Mouse (Mus musculus) liver, embryonic 12.5 days (tissue): ENCODE results near the gene Krt24. TPM values are rescaled to one million over a fixed set of nuclear protein-coding genes. Genes with fewer than 3 reads are reported as not detected.
"Not testable (repeated sequence)": the region's sequence is repeated elsewhere in the genome, so short reads cannot be mapped to it uniquely, and the experiment has no call there.

ENCODE experiments used
- ATAC-seq: fragments of 200-750 bp; cut with Nextera tagmentation; 2 replicates; pipeline ENCODE4 v1.8.0; 2017; ENCODE audit warnings: moderate number of reproducible peaks, mild to moderate bottlenecking, moderate library complexity
- H3K27ac ChIP-seq: fragments of 300-500 bp; sonication (generic); 2 replicates; pipeline ENCODE4 v1.5.1; 2016; ENCODE audit warnings: mild to moderate bottlenecking
- H3K27me3 ChIP-seq: fragments of 300-500 bp; sonication (generic); replicated peaks from 2 replicates; pipeline ENCODE4 v1.6.1; 2016; ENCODE audit warnings: mild to moderate bottlenecking, moderate library complexity
- H3K36me3 ChIP-seq: fragments of 300-500 bp; sonication (generic); 2 replicates; pipeline ENCODE4 v1.6.1; 2016; ENCODE audit warnings: mild to moderate bottlenecking, moderate library complexity
- H3K4me1 ChIP-seq: fragments of 300-500 bp; sonication (generic); 2 replicates; pipeline ENCODE4 v1.6.1; 2016
- H3K4me2 ChIP-seq: fragments of 300-500 bp; sonication (generic); 2 replicates; pipeline ENCODE4 v1.6.1; 2016; ENCODE audit warnings: mild to moderate bottlenecking, moderate library complexity
- H3K4me3 ChIP-seq: fragments of 300-500 bp; sonication (generic); 2 replicates; pipeline ENCODE4 v1.5.1; 2016; ENCODE audit warnings: mild to moderate bottlenecking, moderate library complexity
- H3K9ac ChIP-seq: fragments of 300-500 bp; sonication (generic); 2 replicates; pipeline ENCODE4 v1.6.1; 2016; ENCODE audit warnings: mild to moderate bottlenecking, moderate library complexity
- H3K9me3 ChIP-seq: fragments of 300-500 bp; sonication (generic); replicated peaks from 2 replicates; pipeline ENCODE4 v1.6.1; 2016; ENCODE audit warnings: mild to moderate bottlenecking, moderate library complexity
- WGBS: fragments of 180-500 bp; shearing (Covaris S2); methylation state at CpG from one replicate; pipeline ENCODE4 v1.1.7; 2016; ENCODE audit not compliant: insufficient replicate concordance; 5-methylcytosine and 5-hydroxymethylcytosine counted together
- polyA plus RNA-seq: library from polyadenylated mRNA; unstranded; fragments of >200 nt; fragmentation: Nextera tagmentation; extraction: Ambion mirVana; gene quantifications from 2 replicates; pipeline ENCODE4 v1.2.1, GENCODE M21; 2016

Krt24 gene
- polyA plus RNA-seq, 1 experiment from 2014 or later = not detected

DNA sequence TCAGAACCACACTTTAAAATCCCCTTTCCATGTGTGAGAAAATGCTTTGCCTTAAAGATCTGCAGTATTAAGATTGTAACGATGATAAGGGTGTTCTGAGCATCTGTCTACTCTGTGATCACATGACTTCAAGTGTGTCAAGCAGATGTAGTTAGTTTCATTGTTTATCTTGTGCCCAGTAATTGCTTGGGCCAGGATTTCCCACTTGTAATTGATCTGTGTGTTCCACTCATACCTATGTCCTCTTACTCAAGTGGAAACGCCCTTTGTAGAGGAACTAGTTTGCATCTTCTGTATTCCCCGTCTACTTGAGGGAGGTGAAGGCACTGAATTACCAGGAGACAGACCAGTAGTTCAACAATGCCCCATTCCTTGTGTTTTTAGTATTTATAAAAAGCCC, 34.4 kb downstream of the Krt24 start:
- Histone ChIP-seq H3K27ac (no peak overlapping the region), H3K36me3 (no peaks in the 10 kb centered on the region), H3K4me2 (no peak overlapping the region), H3K9me3 (no peaks in the 10 kb centered on the region), H3K4me1 (no peaks in the 10 kb centered on the region), H3K9ac (no peak overlapping the region), H3K4me3 (no peak overlapping the region), H3K27me3 (no peaks in the 10 kb centered on the region)
- 45% methylated on average over 3 of the region's 3 CpGs for WGBS
- ATAC-seq = no peak

DNA sequence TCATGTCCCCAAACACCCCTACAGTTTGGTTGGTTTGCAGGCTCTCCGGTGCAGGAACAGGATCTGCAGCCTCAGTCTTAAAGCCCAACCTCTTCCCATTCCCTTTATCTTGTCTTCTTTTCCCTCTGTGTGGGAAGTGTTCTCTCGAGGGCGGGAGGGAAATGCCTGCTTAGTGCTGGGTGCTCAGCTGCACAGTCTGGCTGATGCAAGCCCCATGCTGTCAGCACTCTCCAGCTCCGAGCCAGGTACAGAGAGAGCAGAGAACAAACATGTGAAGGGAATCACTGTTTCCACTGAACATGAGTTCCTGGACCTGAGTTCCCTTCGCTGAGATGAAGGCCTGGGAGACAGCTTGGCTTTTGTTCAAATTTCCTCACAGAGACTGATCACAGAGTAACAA, 34.8 kb downstream of the Krt24 start:
- no peak overlapping the region for H3K9ac ChIP-seq
- no peak for ATAC-seq
- no peak overlapping the region for H3K4me2 ChIP-seq
- no peak overlapping the region for H3K4me3 ChIP-seq
- H3K27me3 ChIP-seq = 0 out of 2 replicates have a peak, but pooled peaks cover 3% of the 10 kb centered on the region
- H3K36me3 ChIP-seq = no peaks in the 10 kb centered on the region
- H3K9me3 ChIP-seq = no peaks in the 10 kb centered on the region
- H3K27ac ChIP-seq = no peak overlapping the region
- H3K4me1 ChIP-seq = no peaks in the 10 kb centered on the region
- WGBS = 44% methylated on average over 5 of the region's 5 CpGs

DNA sequence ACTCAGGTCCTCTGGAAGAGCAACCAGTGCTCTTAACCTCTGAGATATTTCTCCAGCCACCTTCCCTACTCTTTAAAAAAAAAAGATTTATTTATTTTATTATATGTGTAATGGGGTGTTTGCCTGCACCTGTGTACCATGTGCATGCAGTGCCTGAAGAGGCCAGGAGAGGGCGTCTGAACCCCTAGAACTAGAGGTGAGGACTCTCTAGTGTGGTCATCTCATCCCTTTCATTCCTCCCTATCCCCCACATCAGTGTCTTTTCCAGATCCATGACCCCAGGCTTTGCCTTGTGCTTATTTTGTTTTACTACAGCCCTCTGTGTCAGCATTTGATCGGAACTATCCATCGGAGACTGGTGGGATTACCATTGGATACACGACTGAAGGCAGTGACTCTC, 35.9 kb downstream of the Krt24 start:
- Histone ChIP-seq H3K27ac (no peak overlapping the region), H3K4me1 (no peaks in the 10 kb centered on the region), H3K36me3 (no peaks in the 10 kb centered on the region), H3K4me2 (no peak overlapping the region), H3K27me3 (peaks cover 6% of the 10 kb centered on the region), H3K9me3 (no peaks in the 10 kb centered on the region), H3K9ac (no peak overlapping the region), H3K4me3 (no peak overlapping the region)
- WGBS = 57% methylated on average over 4 of the region's 4 CpGs
- ATAC-seq = no peak

DNA sequence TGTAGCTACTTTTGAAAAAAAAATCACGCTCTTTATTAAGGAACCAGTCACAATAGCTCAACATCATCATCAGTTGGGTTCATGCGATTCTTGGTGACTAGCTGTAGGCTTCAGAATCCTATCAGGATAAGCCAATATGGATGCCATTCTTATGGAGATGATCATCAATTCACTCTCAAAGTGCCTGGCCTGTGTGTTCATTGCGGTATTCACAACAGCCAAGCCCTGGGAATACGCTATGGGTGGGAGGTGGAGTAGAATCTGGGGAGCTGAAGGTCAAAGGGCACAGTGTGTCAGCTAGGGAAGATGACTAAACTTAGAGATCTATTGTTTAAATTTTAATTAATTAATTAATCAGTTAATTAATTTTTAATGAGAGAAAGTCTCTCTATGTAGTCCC, 37.1 kb downstream of the Krt24 start:
- H3K27ac ChIP-seq = no peak overlapping the region
- no peak overlapping the region for H3K4me2 ChIP-seq
- WGBS = 77% methylated on average over 4 of the region's 4 CpGs
- no peaks in the 10 kb centered on the region for H3K9me3 ChIP-seq
- ATAC-seq = no peak
- H3K27me3 ChIP-seq = peaks cover 11% of the 10 kb centered on the region
- H3K4me3 ChIP-seq = no peak overlapping the region
- H3K9ac ChIP-seq = no peak overlapping the region
- no peaks in the 10 kb centered on the region for H3K4me1 ChIP-seq
- no peaks in the 10 kb centered on the region for H3K36me3 ChIP-seq

DNA sequence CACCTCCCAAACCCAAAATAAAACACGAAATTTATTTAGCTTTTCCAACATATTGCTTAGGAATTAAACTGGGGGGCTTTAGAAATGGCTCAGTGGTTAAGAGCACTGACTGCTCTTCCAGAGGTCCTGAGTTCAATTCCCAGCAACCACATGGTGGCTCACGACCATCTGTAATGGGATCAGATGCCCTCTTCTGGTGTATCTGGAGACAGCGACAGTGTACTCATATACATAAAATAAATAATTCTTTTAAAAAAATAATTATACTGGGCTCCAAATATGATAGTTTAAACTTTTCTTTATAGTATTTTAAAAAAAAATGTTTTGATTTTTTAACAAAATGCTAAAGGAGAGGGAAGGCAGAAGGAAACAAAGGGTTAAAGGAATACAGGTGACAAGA, 40.5 kb downstream of the Krt24 start:
- 49% methylated on average over 3 of the region's 3 CpGs for WGBS
- H3K27me3 ChIP-seq = peaks cover 11% of the 10 kb centered on the region
- H3K4me3 ChIP-seq, H3K9me3 ChIP-seq, H3K36me3 ChIP-seq, ATAC-seq, H3K4me2 ChIP-seq, H3K27ac ChIP-seq, H3K4me1 ChIP-seq, H3K9ac ChIP-seq: not testable (repeated sequence)

DNA sequence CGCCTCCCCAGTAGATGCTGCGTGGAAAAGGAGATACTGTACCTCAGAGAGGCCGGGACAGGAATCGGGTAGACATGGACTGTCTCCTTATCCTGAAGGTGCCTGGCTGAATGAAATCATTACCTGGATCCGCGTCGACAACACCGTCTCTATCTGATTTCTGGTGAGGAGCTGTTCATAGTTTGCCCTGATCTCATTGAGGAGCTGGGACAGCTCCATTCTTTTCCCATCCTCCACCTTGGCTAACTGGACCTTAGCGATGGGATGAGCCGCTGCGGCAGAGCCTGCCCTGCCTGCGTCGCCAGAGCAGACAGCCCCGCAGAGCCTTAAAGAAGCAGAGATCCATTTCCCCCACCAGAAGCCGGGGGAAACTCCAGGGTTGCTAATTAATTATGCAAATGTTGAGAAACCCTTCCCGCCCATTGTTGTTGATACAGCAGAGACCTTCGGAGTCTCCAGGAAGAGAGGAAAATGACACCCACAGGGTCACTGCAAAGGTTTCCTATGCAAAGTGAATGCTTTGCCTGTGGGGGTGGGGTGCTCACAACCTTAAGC, 41.2 kb downstream of the Krt24 start, which contains the start of gene Krt222:
TSS of gene Krt222 (minus strand) at position 266 of the 555 bp plus-strand sequence.
- H3K27me3 ChIP-seq = peaks cover 11% of the 10 kb centered on the region
- peak within 1 kb of the TSS; percentile 54 for H3K4me2 ChIP-seq
- 5% methylated on average over 17 of the region's 17 CpGs for WGBS
- no peaks in the 10 kb centered on the region for H3K36me3 ChIP-seq
- H3K4me1 ChIP-seq = no peaks in the 10 kb centered on the region
- peak within 1 kb of the TSS; percentile 24 for H3K4me3 ChIP-seq
- ATAC-seq = no peak
- H3K27ac ChIP-seq = no peak within 1 kb of the TSS
- no peak within 1 kb of the TSS for H3K9ac ChIP-seq
- no peaks in the 10 kb centered on the region for H3K9me3 ChIP-seq

DNA sequence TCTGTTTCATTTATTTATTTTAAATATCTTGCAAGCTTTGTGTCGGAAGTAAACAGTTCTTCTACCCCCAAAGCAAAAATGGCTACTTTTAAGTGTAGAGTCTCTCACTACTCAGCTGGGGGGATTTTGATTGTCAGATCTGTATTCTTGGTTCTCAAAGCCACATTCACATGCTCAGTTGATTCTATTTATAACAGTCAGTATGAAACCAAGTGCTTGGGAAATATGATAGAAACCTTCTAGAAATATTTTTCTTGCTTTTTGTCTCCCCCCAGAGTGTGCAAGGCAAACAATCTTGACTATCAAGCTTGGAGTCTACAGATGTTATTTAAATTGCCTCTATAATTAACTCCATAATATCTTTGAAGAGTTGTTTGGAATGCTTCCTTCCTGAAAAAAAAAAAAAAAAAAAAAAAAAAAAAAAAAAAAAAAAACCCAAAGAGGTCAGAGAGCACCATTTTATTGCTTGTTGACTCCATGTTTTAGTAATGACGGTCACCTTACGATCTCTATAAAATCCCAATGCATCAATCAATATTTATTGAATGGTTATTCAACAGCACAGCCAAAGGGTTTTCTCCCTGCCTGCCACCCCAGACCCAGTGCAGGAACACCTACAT, 41.8 kb downstream of the Krt24 start:
- ATAC-seq = no peak
- H3K4me1 ChIP-seq = peaks cover 4% of the 10 kb centered on the region
- peak overlapping the region; percentile 24 for H3K4me3 ChIP-seq
- H3K9me3 ChIP-seq = no peaks in the 10 kb centered on the region
- H3K9ac ChIP-seq = no peak overlapping the region
- WGBS = 66% methylated on average over 3 of the region's 3 CpGs
- no peaks in the 10 kb centered on the region for H3K36me3 ChIP-seq
- H3K27me3 ChIP-seq = peaks cover 11% of the 10 kb centered on the region
- no peak overlapping the region for H3K27ac ChIP-seq
- peak overlapping the region; percentile 54 for H3K4me2 ChIP-seq

DNA sequence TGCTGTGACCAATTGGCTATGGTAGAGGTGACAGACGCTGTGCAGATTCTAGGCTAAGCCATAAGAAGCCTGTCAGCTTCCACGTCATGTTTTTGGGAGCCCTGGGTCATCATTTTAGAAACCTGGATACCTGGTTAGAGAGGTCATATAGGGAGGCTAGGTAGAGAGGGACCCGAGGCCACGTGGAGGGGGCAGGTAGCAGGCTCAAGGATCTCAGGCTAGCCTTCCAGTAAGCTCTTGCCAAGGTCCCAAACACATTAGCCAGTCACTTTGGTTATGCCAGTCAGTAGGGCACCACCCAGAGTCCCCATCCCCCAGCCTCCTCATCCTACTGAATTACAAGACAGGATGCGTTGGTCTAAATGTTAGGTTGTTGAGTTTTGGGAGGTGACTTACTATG, 43.0 kb downstream of the Krt24 start:
- H3K27me3 ChIP-seq = peaks cover 11% of the 10 kb centered on the region
- no peak overlapping the region for H3K9ac ChIP-seq
- H3K4me1 ChIP-seq = peaks cover 5% of the 10 kb centered on the region
- 53% methylated on average over 5 of the region's 5 CpGs for WGBS
- no peaks in the 10 kb centered on the region for H3K36me3 ChIP-seq
- no peak for ATAC-seq
- no peaks in the 10 kb centered on the region for H3K9me3 ChIP-seq
- no peak overlapping the region for H3K27ac ChIP-seq
- no peak overlapping the region for H3K4me3 ChIP-seq
- H3K4me2 ChIP-seq = no peak overlapping the region

DNA sequence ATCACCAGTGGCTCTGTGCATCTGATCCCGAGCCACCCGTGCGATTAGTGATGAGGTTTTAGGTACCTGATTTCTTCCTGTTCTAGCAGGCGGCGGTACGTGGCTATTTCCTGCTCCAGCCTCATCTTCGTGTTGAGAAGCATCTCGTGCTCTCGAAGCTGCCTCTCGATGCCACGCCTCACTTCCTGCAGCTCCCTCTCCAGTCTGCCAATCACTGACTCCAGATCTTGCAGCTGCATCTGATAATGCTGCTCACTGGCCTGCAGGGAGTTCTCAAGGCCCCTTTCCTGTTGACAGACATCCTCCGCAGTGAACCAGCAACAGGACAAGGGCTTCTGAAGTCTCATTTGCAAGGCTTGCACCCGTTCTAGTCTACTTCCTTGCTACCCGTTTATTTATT, 46.6 kb downstream of the Krt24 start:
- Histone ChIP-seq H3K27ac (no peak overlapping the region), H3K9ac (no peak overlapping the region), H3K4me3 (no peak overlapping the region), H3K4me2 (no peak overlapping the region), H3K27me3 (no peaks in the 10 kb centered on the region), H3K36me3 (no peaks in the 10 kb centered on the region), H3K9me3 (no peaks in the 10 kb centered on the region), H3K4me1 (peaks cover 5% of the 10 kb centered on the region)
- 24% methylated on average over 14 of the region's 14 CpGs for WGBS
- no peak for ATAC-seq

DNA sequence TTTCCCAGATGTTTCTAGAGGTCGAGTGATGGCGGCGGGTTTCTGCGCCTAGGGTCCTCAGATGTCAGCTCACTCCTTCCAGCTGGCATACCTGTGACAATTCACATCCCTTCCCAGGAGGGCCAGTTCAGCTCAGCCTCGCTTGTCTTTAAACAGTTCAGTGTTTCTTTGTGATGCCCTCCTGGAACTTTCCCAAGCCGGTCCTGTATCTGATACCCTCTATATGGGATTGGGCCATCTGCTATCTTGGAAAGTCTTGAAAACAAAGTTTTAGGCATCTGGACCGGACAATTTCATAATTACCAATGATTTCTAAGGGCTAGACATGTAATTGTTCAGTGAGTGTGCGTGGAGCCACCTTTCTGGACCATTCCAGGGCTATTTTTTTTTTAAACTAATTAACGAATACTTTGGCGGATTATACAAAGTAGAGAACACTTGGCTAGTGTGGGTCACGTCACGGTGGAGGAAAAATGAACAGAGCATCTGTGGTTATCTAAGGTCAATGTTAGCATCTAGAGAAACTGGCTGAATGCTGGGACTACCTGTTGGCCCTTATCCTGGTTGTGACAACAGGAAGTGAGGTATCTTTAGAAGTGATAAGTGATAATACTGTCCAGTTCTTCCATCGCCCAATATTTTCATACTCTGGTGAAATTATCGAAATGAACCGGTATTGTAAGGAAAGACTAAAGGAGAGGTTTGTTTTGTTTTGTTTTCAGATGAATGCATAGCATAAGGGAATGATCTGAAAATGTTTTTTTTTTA, 53.8 kb downstream of the Krt24 start:
- no peaks in the 10 kb centered on the region for H3K9me3 ChIP-seq
- peak overlapping the region; percentile 98 for H3K9ac ChIP-seq
- H3K4me1 ChIP-seq = peaks cover 34% of the 10 kb centered on the region
- H3K4me2 ChIP-seq = peak overlapping the region; percentile 76
- peak overlapping the region; percentile 89 for H3K27ac ChIP-seq
- H3K36me3 ChIP-seq = peaks cover 17% of the 10 kb centered on the region
- 29% methylated on average over 15 of the region's 15 CpGs for WGBS
- no peaks in the 10 kb centered on the region for H3K27me3 ChIP-seq
- peak overlapping the region; percentile 92 for H3K4me3 ChIP-seq
- peak; percentile 20; the same call in 1 of the 2 replicates for ATAC-seq

DNA sequence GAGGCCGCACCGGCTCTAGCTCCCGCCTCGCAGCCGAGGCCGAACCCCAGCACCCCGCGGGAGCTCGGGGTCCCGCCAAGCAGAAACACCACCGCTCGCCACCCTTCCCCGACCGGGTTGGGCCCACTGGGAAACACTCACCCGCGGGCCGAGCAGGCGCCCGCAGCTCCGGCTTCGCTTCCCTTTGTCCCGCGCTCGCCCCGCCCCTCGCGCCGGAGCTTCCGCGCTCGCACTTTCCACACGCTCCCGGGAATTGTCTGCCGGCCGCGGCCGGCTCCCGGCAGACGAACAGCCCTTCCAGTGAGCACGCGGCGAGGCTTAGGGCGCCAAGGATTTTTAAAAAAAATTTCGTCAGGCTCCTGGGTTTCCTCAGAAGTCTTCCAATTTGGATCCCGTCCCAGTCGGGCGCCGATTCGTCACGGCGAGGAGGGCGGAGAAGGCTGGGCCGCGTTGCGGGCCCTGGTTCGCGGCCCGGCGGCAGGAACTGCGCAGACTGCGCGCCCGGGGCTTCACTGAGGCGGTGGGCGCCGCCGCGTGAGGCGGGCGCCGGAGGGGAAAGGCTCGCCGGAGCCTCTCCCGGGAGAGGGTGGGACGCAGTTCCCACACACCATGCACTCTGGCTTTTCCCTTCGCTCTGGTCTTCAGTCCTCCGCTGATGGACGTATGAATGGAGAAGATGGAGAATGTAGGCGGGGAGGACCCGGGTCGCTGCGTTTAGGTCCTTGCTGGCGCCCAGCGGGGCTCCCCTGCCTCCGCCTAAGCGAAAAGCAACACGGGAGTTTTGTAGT, 54.6 kb downstream of the Krt24 start, which contains the start of gene Smarce1:
TSS of gene Smarce1 (minus strand) at position 757 of the 788 bp plus-strand sequence.
- 2% methylated on average over 86 of the region's 87 CpGs for WGBS
- Histone ChIP-seq H3K9ac (peak within 1 kb of the TSS; percentile 98), H3K4me2 (peak within 1 kb of the TSS; percentile 76), H3K4me3 (peak within 1 kb of the TSS; percentile 92), H3K27me3 (no peaks in the 10 kb centered on the region), H3K36me3 (peaks cover 24% of the 10 kb centered on the region), H3K9me3 (no peaks in the 10 kb centered on the region), H3K27ac (peak within 1 kb of the TSS; percentile 89), H3K4me1 (peaks cover 41% of the 10 kb centered on the region)
- peak; percentile 84 for ATAC-seq
